Mouse (Mus musculus) stomach, adult 2 months (tissue): ENCODE results near the gene Schip1. TPM values are rescaled to one million over a fixed set of nuclear protein-coding genes. Genes with fewer than 3 reads are reported as not detected.

Source experiments
- polyA plus RNA-seq: library from polyadenylated mRNA; depleted of rRNA; stranded (reverse); fragments of >200 nt; gene quantifications from 2 replicates; pipeline ENCODE4 v1.2.3, GENCODE M21; 2012; rRNA removed

Schip1 gene
- polyA plus RNA-seq, result 3.8 and 5.5 TPM in 2 replicates

GRCm38 (mm10) chr3:68064731-68065130 lies at the start of gene Schip1:
Schip1 (plus strand) TSS chr3:68064802.

Other genes starting within 250 kb of the Schip1 start
- not detected in 2 replicates for gene Iqcj, start 172.6 kb upstream of the Schip1 start, polyA plus RNA-seq
- not detected in 2 replicates for gene Iqschfp, start 172.6 kb upstream of the Schip1 start, polyA plus RNA-seq